Mouse (Mus musculus): ENCODE results near the gene Cacng7.

GRCm38 (mm10) chr7:3314121-3314520, 18.6 kb upstream of the Cacng7 start:
- TF ChIP-seq GATA1 (IDR thresholded peaks at IDR 0.05; ENCODE audit: low read length) (no peak), TAL1 (IDR thresholded peaks at IDR 0.05; ENCODE audit: low read length) (no peak)

Measured in erythroblast, embryonic 14.5 days (primary cell).